Mouse (Mus musculus) T-helper 1 cell (primary cell): ENCODE measurements at regions not wholly inside any gene's neighbourhood (a gene's known extent, or its start where the extent isn't known, plus 50 kb on each side); places are given as distances from the start of the nearest gene placed in this dataset.

Experiments used
- in situ Hi-C: fragments of 300-600 bp; cut with MboI, MseI; formaldehyde crosslinking; loops from one replicate; pipeline ENCODE4 v1.15.1; 2025; ENCODE audit warnings: high pct_unique_total_duplicates

DNA sequence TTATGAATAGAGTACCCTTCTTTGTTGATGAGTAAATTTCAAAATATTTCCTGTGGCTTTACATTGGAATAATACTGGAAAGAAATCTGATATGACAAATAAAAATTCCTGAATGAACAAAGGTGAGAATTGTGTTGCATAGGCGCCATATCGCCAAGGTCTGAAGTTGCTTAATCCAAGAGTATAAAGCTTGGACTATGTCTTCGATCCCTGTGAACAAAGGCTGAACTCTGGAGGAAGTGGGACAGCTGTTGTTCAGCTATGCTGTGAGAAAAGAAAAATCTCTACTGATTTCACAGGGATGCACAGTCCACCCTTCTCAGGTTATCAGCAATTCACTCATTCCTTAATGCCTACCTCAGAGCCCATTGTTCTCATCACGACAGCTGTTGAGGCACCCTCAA is 319.3 kb upstream of the Gm9747 start:
- in situ Hi-C loops = no loop called here

DNA sequence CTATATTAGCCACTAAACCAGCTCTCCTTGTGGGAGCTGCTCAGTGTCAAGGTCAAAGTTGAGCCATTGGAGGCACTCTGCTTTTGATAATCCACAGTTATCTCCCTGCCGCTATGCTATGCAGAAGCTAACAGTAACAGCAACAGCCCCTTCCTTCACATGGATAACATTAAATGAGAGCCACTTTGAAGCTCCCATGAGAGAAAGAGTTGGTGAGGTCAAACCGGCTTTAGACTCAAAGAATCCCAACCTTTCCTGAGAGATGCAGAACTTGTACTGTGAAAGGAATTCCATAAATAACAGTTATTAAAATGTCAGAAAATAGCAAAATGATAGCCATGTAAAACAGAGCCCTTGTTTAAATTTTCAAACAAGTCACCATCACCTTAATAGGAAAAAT is 316.1 kb upstream of the Gm9747 start:
- in situ Hi-C loops = no loop called here

- in situ Hi-C loops = no loop called here
Measured at GRCm38 (mm10) chr1:81927721-81928120, 305.2 kb upstream of the Gm9747 start.

DNA sequence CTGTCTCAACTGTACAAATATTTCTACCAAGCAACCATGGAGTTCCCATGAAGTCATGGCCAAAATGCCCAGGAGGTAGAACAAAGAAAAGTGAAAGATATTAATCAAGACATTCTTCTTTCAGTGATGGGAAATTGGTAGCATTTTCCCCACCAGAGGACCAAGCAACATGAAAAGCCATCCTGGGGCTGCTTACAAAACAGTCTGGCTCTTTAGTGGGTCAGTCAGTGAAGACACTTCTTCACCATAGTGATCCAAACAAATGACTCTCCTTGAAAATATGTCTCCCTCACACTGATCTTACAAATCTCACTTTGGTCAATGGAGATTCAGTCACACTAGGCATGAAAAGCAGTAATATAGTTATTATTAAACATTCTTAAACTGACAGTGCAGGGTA is 299.8 kb upstream of the Gm9747 start:
- in situ Hi-C loops = no loop called here

DNA sequence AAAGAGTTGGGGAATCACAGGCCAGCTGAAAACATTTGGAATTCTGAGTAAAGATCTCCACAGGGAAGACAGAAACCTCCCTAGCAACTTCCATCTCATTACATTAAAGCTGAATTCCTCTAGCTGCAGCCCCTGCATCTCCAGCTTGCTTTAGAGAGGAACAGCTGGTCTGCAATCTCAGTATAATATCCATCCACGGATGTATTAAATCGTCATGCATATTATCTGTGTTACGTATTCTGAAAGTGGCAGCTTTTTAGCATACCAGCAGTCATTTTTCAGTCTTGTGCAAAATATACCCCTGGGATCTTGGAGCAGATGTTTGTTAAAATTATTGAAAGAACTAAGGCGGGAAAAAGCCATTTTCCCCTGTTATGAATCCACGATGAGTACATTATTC is 287.7 kb upstream of the Gm9747 start:
- in situ Hi-C loops = no loop called here

DNA sequence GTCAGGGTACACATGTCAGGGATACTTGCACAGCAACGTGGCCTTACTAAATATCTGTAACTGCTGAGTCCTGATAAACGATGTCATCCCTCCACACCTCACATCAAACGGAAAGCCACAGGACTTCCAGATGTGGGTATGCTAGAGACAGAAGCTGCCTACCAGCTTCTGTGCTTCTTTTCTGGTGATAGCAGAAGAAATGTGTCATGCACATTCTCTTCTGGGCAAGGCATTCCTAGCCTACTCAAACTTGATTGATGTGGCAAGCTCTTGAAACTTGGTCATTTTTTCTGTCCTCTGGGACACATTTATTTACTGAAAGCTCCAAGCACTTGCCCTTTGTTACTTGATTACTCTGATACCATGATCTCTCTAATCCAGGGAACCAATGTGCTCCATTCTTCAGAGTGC is 282.8 kb upstream of the Gm9747 start:
- in situ Hi-C loops = no loop called here

GRCm38 (mm10) chr1:81950853-81951252 is 282.1 kb upstream of the Gm9747 start:
- in situ Hi-C loops = no loop called here

- in situ Hi-C loops = no loop called here
Measured at GRCm38 (mm10) chr1:81951493-81952011, 281.4 kb upstream of the Gm9747 start.

GRCm38 (mm10) chr1:81952095-81952494 is 280.8 kb upstream of the Gm9747 start:
- in situ Hi-C loops = no loop called here

DNA sequence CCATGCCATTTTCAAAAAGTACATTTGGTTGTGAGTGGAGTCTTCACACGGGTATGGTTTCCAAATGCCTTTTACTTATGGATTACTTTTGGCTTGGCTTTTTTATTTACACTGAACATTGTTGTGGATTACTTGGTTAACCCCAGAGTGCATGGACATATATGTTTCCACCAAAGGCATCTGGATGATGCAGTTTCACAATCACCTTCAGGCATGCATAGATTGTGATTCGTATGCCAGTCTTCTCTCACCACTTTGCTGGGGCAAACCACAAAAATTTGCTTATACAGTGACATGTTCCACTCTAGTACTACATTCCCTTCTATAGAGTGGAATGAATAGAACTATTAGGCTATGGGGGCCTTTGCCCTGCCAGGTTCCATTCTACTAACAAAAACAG is 278.4 kb upstream of the Gm9747 start:
- in situ Hi-C loops = no loop called here

GRCm38 (mm10) chr1:81967062-81967461 is 265.9 kb upstream of the Gm9747 start:
- in situ Hi-C loops = no loop called here

DNA sequence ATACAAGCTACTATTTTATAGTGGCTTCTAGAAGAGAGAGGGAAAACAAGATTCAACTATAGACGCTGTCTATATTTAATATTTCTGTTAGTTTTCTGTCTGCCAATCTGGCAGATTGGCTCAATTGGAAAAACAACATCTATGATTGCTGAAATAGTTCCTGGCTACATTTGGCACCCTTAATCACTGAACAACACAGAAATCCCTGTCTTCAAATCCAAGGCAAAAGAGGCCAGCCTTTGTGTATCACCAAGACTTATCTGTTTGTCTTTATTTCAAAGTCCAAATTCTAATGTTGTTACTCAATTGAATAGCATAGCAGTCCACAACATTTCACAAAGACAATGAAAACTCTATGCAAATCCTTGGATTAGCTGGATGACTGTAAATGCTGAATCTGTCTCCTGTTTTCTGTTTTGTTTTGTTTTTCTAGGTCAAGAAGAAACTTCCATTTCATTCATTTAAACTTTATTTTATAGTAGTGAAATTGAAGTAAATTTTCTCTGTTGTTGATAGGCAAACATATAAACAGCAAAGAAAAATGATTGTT is 265.1 kb upstream of the Gm9747 start:
- in situ Hi-C loops = no loop called here

DNA sequence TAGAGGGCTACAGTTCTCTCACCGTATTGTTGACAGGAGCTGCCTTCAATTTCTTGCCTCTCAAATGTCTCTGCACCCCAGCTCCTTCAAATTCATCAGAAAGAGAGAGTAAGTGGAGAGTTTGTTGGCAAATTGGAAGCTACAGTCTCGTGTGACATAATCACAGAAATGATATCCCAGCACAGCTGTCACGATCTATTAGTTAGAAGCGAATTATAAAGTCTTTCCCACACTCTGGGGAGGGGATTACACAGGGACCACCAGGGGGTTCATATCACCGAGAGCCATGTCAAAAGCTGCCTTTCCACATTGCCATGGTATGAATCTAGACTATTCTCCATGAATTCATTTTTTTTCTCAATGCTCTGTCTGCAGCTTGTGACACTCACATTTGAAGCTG is 260.3 kb upstream of the Gm9747 start:
- in situ Hi-C loops = no loop called here

GRCm38 (mm10) chr1:81973481-81973880 is 259.4 kb upstream of the Gm9747 start:
- in situ Hi-C loops = no loop called here

- in situ Hi-C loops = no loop called here
Measured at GRCm38 (mm10) chr1:82007943-82008342, 225.0 kb upstream of the Gm9747 start.

- in situ Hi-C loops = no loop called here
Measured at GRCm38 (mm10) chr1:82008805-82009204, 224.1 kb upstream of the Gm9747 start.

DNA sequence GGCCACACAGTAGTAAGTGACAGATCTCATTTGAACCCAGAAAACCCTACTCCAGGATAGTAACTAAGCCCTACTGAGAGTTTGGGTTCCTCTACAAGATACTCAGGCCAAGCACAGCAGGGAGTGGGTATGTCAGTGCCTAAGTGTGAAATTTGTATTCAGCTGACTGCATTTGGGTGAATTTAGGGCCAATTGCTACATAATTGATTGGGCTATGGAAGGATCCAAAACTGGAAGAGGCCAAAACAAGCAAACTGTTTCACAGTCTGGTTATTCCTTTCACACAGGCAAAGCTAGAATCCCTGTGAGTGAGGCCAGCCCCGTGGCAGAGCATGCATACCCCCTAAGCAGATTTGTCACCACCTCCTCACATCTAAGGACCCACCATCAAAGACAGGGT is 221.9 kb upstream of the Gm9747 start:
- in situ Hi-C loops = no loop called here

GRCm38 (mm10) chr1:82015341-82015740 is 217.6 kb upstream of the Gm9747 start:
- in situ Hi-C loops = no loop called here

DNA sequence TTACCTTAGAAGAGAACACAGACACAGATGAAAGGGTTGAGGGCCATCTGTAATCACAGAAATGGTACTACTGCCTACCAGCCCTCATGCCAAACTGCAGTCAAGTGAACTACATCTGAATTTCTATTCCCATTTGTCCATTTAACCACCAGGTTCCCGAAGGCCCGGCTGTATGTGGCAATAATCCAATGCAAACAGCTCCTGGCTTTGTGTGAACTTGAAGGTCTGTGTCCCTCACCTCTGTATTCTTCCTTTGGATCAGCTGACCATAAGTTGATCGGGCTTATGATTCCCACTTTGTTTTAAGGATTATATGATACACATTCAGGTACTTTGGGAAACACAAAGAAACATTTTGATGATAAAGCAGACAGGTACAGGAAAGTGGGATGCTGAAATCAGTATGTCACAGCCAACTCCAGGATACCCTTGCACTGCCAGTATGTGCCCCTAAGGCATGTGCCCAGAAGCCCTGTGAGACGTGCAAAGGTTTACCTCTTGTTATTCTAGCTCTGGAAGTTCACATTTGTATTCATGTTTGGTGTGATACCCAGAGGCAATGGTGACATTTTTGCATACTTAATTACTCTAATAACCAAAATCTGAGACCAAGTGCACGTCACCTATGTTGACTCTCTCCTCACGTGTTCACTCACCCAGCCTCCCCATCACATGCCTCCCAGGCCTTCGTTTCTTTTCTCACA is 214.1 kb upstream of the Gm9747 start:
- in situ Hi-C loops = no loop called here

DNA sequence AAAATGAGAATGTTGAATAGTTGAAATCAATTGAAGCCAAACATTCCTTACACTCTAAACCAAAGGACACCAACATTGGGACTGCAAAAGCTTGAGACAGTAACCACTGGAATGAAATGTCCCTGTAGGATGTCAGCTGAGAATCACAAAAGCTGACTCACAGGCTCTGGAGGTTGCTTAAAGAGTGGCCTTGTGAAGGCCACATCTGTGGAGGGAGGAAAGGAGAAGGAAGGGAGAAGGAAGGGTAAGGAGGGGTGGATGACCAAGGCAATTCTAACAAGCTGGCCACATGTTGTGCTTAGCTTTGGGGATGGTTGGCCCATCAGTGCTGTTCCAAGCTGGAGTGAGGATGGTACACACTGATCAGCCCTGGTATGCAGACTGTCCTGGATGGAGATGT is 205.2 kb upstream of the Gm9747 start:
- in situ Hi-C loops = no loop called here

DNA sequence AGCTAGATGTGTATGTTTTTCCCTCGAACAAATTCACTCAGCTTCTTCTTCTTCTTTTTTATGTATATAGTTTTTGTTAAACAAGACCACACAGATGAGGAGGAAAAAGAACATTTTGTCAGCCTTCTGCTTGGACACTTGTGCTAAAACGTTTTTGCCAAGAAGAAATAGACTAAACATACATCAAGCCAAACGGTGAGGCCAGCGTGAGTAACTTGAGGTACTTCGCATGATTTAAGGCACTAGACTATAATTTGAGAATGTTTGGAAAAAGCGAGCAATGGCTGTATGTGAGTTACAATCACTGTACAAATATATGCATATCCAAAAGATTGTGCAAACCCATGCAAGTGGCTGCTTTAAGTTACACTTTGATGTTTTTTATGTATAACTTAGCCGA is 201.8 kb upstream of the Gm9747 start:
- in situ Hi-C loops = no loop called here

- in situ Hi-C loops = no loop called here
Measured at GRCm38 (mm10) chr1:82032410-82032809, 200.5 kb upstream of the Gm9747 start.

DNA sequence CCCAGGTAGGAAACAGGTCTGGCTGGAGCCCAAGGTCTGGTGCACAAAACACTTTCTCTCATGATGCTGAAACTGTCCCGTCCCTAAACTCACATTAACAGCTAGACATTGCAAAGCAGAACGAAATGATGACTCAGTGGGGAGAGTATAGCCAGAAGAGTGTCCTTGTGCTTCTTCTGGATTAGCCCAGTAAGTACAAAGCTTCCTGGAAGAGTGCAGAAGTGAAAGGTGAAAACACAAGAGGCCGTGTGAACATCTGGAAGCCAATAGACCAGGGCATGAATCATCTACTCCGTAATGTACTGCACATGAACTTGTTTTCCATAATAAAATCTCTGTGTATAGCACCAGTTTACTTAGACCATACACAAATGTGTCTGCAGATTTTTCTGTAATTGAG is 194.7 kb upstream of the Gm9747 start:
- in situ Hi-C loops = no loop called here

DNA sequence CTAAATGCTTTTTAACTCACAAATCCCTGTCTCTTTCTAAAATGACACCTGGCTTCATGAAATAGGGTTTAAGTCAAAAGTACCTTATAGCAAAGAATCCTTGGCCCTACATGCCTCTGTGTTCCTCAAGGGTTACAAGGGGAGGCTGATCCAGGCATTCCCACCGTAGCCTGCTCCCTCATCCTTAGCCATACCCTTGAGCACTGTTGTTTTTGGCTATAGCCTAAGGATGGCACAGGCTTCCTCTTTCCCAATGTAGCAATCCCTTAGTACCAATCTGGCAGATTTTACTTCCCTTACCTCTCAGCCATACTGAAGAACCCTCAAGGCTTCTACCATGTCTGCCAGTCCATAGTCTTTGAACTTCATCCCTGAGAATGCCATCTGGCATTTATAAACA is 194.2 kb upstream of the Gm9747 start:
- in situ Hi-C loops = no loop called here
